Mouse (Mus musculus): Measurements from ENCODE around the gene Olfr896-ps1. TPM values are rescaled to one million over a fixed set of nuclear protein-coding genes. Genes with fewer than 3 reads are reported as not detected.

Gene Olfr896-ps1
- not detected in 2 replicates for polyA plus RNA-seq (2015; fragmentation: Nextera tagmentation; extraction: Ambion mirVana)

DNA sequence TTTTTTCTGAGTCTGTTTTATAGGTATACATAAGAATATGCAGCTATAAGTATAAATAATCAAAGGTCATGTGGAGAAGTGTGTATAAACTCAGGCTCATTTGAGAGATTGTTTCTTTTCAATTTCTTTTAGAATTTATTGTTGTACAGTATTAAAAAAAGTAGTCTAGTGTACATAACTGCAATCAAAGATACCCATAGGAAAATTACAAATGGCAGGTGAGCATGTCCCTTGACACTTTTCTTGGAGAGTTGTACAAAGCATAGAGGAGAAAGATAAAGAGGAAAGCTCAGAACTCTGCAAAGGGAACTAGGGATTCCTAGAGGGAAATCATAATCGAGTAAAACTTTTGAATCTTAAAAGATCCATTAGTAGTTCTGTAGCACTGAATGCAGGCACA, at the start of gene Olfr896-ps1:
TSS of gene Olfr896-ps1 (plus strand) at position 301 of the 400 bp plus-strand sequence.
- 80% methylated on average over 1 of the region's 1 CpGs for WGBS

GRCm38 (mm10) chr9:38252474-38252873, 38.4 kb upstream of the Olfr896-ps1 start, which contains the start of gene Olfr143:
Gene Olfr143, plus strand, starts transcription at chr9:38252774.
- ATAC-seq, result no peak
- H3K9me3 ChIP-seq (ENCODE audit: low read length), result no peaks in the 10 kb centered on the region

More for the DNA sequence above, at the start of gene Olfr896-ps1:
- H3K36me3 ChIP-seq (ENCODE audit: insufficient read depth, low read length), result no peaks in the 10 kb centered on the region
- no peak within 1 kb of the TSS for H3K9ac ChIP-seq (replicated peaks; ENCODE audit: low read depth)
- no peak within 1 kb of the TSS for H3K27ac ChIP-seq (ENCODE audit: low read length)
- DNase-seq (ENCODE audit: low spot score), result no peak
- no peak for ATAC-seq
- no peak within 1 kb of the TSS for H3K4me2 ChIP-seq (replicated peaks; ENCODE audit: low read depth, low read length)
- no peaks in the 10 kb centered on the region for H3K4me1 ChIP-seq (ENCODE audit: insufficient read depth, low read depth, low read length)
- H3K4me3 ChIP-seq (ENCODE audit: low read depth, low read length), result no peak within 1 kb of the TSS
- TF ChIP-seq CTCF (IDR thresholded peaks at IDR 0.05) (no peak), EP300 (IDR thresholded peaks at IDR 0.05) (no peak)
- no peaks in the 10 kb centered on the region for H3K27me3 ChIP-seq (replicated peaks; ENCODE audit: insufficient read depth, low read length)
- no peaks in the 10 kb centered on the region for H3K9me3 ChIP-seq (ENCODE audit: low read length)

GRCm38 (mm10) chr9:38267551-38267950, 23.4 kb upstream of the Olfr896-ps1 start, which contains the start of gene Olfr895:
Gene Olfr895, plus strand, starts transcription at chr9:38267851.
- H3K27me3 ChIP-seq (replicated peaks; ENCODE audit: insufficient read depth, low read length), result no peaks in the 10 kb centered on the region
- TF ChIP-seq EP300 (IDR thresholded peaks at IDR 0.05), result no peak
- H3K4me2 ChIP-seq (replicated peaks; ENCODE audit: low read depth, low read length), result no peak within 1 kb of the TSS
- no peaks in the 10 kb centered on the region for H3K9me3 ChIP-seq (ENCODE audit: low read length)
- no peak within 1 kb of the TSS for H3K4me3 ChIP-seq (ENCODE audit: low read depth, low read length)
- H3K27ac ChIP-seq (ENCODE audit: low read length), result no peak within 1 kb of the TSS
- no peaks in the 10 kb centered on the region for H3K36me3 ChIP-seq (ENCODE audit: insufficient read depth, low read length)
- H3K9ac ChIP-seq (replicated peaks; ENCODE audit: low read depth), result no peak within 1 kb of the TSS
- ATAC-seq (no peak), DNase-seq (ENCODE audit: low spot score) (no peak)
- H3K4me1 ChIP-seq (ENCODE audit: insufficient read depth, low read depth, low read length), result no peaks in the 10 kb centered on the region

More at GRCm38 (mm10) chr9:38252474-38252873, 38.4 kb upstream of the Olfr896-ps1 start, which contains the start of gene Olfr143:
- no peak for TF ChIP-seq EP300 (IDR thresholded peaks at IDR 0.05)
- no peak for TF ChIP-seq CTCF (IDR thresholded peaks at IDR 0.05)
- Histone ChIP-seq H3K4me3 (ENCODE audit: low read depth, low read length) (no peak within 1 kb of the TSS), H3K9ac (replicated peaks; ENCODE audit: low read depth) (no peak within 1 kb of the TSS), H3K27ac (ENCODE audit: low read length) (no peak within 1 kb of the TSS), H3K27me3 (replicated peaks; ENCODE audit: insufficient read depth, low read length) (no peaks in the 10 kb centered on the region), H3K4me2 (replicated peaks; ENCODE audit: low read depth, low read length) (no peak within 1 kb of the TSS), H3K36me3 (ENCODE audit: insufficient read depth, low read length) (no peaks in the 10 kb centered on the region), H3K4me1 (ENCODE audit: insufficient read depth, low read depth, low read length) (no peaks in the 10 kb centered on the region)
- no peak for DNase-seq (ENCODE audit: low spot score)

DNA sequence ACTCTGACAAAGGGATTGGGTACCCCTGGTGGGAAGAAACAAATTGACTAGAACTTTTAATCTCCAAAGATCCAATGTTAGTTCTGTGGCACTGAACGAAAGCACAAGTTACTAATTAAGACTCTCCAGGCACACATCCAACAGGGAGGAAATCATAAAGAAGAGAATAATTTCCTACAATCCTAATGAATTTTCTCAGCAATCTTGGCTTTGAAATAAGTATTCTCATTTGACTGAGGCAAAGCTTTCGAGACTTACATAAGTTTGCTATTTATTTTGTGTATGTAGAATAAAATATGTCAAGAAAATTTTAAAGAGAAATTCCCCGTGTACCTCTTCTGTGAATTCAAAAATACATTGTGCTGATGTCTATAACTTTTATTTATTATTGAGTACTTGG, 37.9 kb downstream of the Olfr896-ps1 start, which contains the start of gene Olfr25:
TSS of gene Olfr25 (plus strand) at position 301 of the 400 bp plus-strand sequence.
- H3K27ac ChIP-seq (ENCODE audit: low read length), result no peak within 1 kb of the TSS
- TF ChIP-seq CTCF (IDR thresholded peaks at IDR 0.05) (no peak), EP300 (IDR thresholded peaks at IDR 0.05) (no peak)
- no peak within 1 kb of the TSS for H3K4me2 ChIP-seq (replicated peaks; ENCODE audit: low read depth, low read length)
- no peak within 1 kb of the TSS for H3K9ac ChIP-seq (replicated peaks; ENCODE audit: low read depth)
- H3K27me3 ChIP-seq (replicated peaks; ENCODE audit: insufficient read depth, low read length), result no peaks in the 10 kb centered on the region
- H3K4me1 ChIP-seq (ENCODE audit: insufficient read depth, low read depth, low read length), result no peaks in the 10 kb centered on the region
- no peak for ATAC-seq
- H3K9me3 ChIP-seq (ENCODE audit: low read length), result no peaks in the 10 kb centered on the region
- H3K4me3 ChIP-seq (ENCODE audit: low read depth, low read length), result no peak within 1 kb of the TSS
- 71% methylated on average over 3 of the region's 3 CpGs for WGBS
- no peaks in the 10 kb centered on the region for H3K36me3 ChIP-seq (ENCODE audit: insufficient read depth, low read length)
- no peak for DNase-seq (ENCODE audit: low spot score)

Other genes starting within 250 kb of the Olfr896-ps1 start
- gene Olfr884, start 244.6 kb upstream of the Olfr896-ps1 start, polyA plus RNA-seq (2015; fragmentation: Nextera tagmentation; extraction: Ambion mirVana), result not detected in 2 replicates
- gene Olfr885, start 229.8 kb upstream of the Olfr896-ps1 start, polyA plus RNA-seq (2015; fragmentation: Nextera tagmentation; extraction: Ambion mirVana), result not detected in 2 replicates
- not detected in 2 replicates for gene Olfr887, start 207.0 kb upstream of the Olfr896-ps1 start, polyA plus RNA-seq (2015; fragmentation: Nextera tagmentation; extraction: Ambion mirVana)
- not detected in 2 replicates for gene Olfr888, start 183.0 kb upstream of the Olfr896-ps1 start, polyA plus RNA-seq (2015; fragmentation: Nextera tagmentation; extraction: Ambion mirVana)
- 0.02 and 0.04 TPM in 2 replicates for gene Olfr889, start 175.9 kb upstream of the Olfr896-ps1 start, polyA plus RNA-seq (2015; fragmentation: Nextera tagmentation; extraction: Ambion mirVana)
- gene Olfr890, start 148.6 kb upstream of the Olfr896-ps1 start, polyA plus RNA-seq (2015; fragmentation: Nextera tagmentation; extraction: Ambion mirVana), result not detected in 2 replicates
- not detected in 2 replicates for gene Olfr891, start 110.3 kb upstream of the Olfr896-ps1 start, polyA plus RNA-seq (2015; fragmentation: Nextera tagmentation; extraction: Ambion mirVana)
- gene Olfr893, start 82.7 kb upstream of the Olfr896-ps1 start, polyA plus RNA-seq (2015; fragmentation: Nextera tagmentation; extraction: Ambion mirVana), result not detected in 2 replicates
- gene Olfr894, start 73.1 kb upstream of the Olfr896-ps1 start, polyA plus RNA-seq (2015; fragmentation: Nextera tagmentation; extraction: Ambion mirVana), result not detected in 2 replicates
- gene Olfr143, start 38.3 kb upstream of the Olfr896-ps1 start, polyA plus RNA-seq (2015; fragmentation: Nextera tagmentation; extraction: Ambion mirVana), result not detected in 2 replicates
- gene Olfr895, start 23.3 kb upstream of the Olfr896-ps1 start, polyA plus RNA-seq (2015; fragmentation: Nextera tagmentation; extraction: Ambion mirVana), result not detected in 2 replicates
- not detected in 2 replicates for gene Olfr25, start 38.0 kb downstream of the Olfr896-ps1 start, polyA plus RNA-seq (2015; fragmentation: Nextera tagmentation; extraction: Ambion mirVana)
- gene Olfr898, start 57.3 kb downstream of the Olfr896-ps1 start, polyA plus RNA-seq (2015; fragmentation: Nextera tagmentation; extraction: Ambion mirVana), result not detected in 2 replicates
- gene Olfr250, start 75.8 kb downstream of the Olfr896-ps1 start, polyA plus RNA-seq (2015; fragmentation: Nextera tagmentation; extraction: Ambion mirVana), result not detected in 2 replicates
- gene Olfr251, start 86.0 kb downstream of the Olfr896-ps1 start, polyA plus RNA-seq (2015; fragmentation: Nextera tagmentation; extraction: Ambion mirVana), result not detected in 2 replicates
- gene Olfr147, start 110.6 kb downstream of the Olfr896-ps1 start, polyA plus RNA-seq (2015; fragmentation: Nextera tagmentation; extraction: Ambion mirVana), result not detected in 2 replicates
- gene Olfr901, start 138.3 kb downstream of the Olfr896-ps1 start, polyA plus RNA-seq (2015; fragmentation: Nextera tagmentation; extraction: Ambion mirVana), result not detected in 2 replicates
- not detected in 2 replicates for gene Olfr902, start 156.5 kb downstream of the Olfr896-ps1 start, polyA plus RNA-seq (2015; fragmentation: Nextera tagmentation; extraction: Ambion mirVana)
- not detected in 2 replicates for gene Olfr904, start 172.0 kb downstream of the Olfr896-ps1 start, polyA plus RNA-seq (2015; fragmentation: Nextera tagmentation; extraction: Ambion mirVana)
- not detected in 2 replicates for gene Olfr905, start 180.0 kb downstream of the Olfr896-ps1 start, polyA plus RNA-seq (2015; fragmentation: Nextera tagmentation; extraction: Ambion mirVana)
- not detected in 2 replicates for gene Olfr906, start 196.0 kb downstream of the Olfr896-ps1 start, polyA plus RNA-seq (2015; fragmentation: Nextera tagmentation; extraction: Ambion mirVana)
- not detected in 2 replicates for gene Olfr907, start 204.7 kb downstream of the Olfr896-ps1 start, polyA plus RNA-seq (2015; fragmentation: Nextera tagmentation; extraction: Ambion mirVana)
- gene Olfr911-ps1, start 230.5 kb downstream of the Olfr896-ps1 start, polyA plus RNA-seq (2015; fragmentation: Nextera tagmentation; extraction: Ambion mirVana), result not detected in 2 replicates
- not detected in 2 replicates for gene Olfr910, start 246.7 kb downstream of the Olfr896-ps1 start, polyA plus RNA-seq (2015; fragmentation: Nextera tagmentation; extraction: Ambion mirVana)

Data from lung, postnatal 0 days (tissue).